Mouse (Mus musculus) heart, postnatal 10 days (tissue): ENCODE data around the gene Chd2. TPM values are rescaled to one million over a fixed set of nuclear protein-coding genes. Genes with fewer than 3 reads are reported as not detected.
A peak's percentile ranks its signal among the peaks of the same experiment; 100 is the strongest.
"Not testable (repeated sequence)": the region's sequence is repeated elsewhere in the genome, so short reads cannot be mapped to it uniquely, and the experiment has no call there.

Experiments used
- DNase-seq, 2 experiments: peaks; one replicate each; pipeline ENCODE4 v3.0.0; 2021
- intact Hi-C: fragments of 180-260 bp; cut with DNase I; formaldehyde crosslinking; loops from one replicate; pipeline ENCODE4 v1.15.1; 2025
- total RNA-seq, 2 experiments: library from RNA; stranded (reverse); gene quantifications; 2 replicates each; pipeline ENCODE4 v1.2.3; 2021

Chd2 gene
- total RNA-seq, 2 experiments from 2014 or later, result 62.3 to 63.3 TPM

- intact Hi-C loops, result no loop called here
- DNase-seq, result no peak
These were observed 662 bp upstream of the Chd2 start for GRCm38 (mm10) chr7:73542131-73542853.

- intact Hi-C loops, result loop anchor here (1.0 kb wide), 1 partner anchor 14 kb away; no protein-coding TSS in a partner anchor
These were observed 595 bp downstream of the Chd2 start for GRCm38 (mm10) chr7:73541079-73541390.

GRCm38 (mm10) chr7:73540202-73541078 lies 1.2 kb downstream of the Chd2 start:
- peak in 1 of 2 experiments; percentile 47 for DNase-seq
- intact Hi-C loops, result loop anchor here (1.0 kb wide), 1 partner anchor 15 kb away; no protein-coding TSS in a partner anchor

More at GRCm38 (mm10) chr7:73541079-73541390, 595 bp downstream of the Chd2 start:
- no peak for DNase-seq

- intact Hi-C loops, result no loop called here
- no peak for DNase-seq
These were observed 2.4 kb downstream of the Chd2 start for GRCm38 (mm10) chr7:73539116-73539682.

- no peak for DNase-seq
- intact Hi-C loops, result loop anchor here (1.0 kb wide), 2 partner anchors 19 to 80 kb away; no protein-coding TSS in a partner anchor
These were observed 3.1 kb downstream of the Chd2 start for GRCm38 (mm10) chr7:73538424-73539079.

- DNase-seq, result peak; percentile 100
- intact Hi-C loops, result loop anchor here (1.0 kb wide), 2 partner anchors 19 to 80 kb away; no protein-coding TSS in a partner anchor
These were observed 3.8 kb downstream of the Chd2 start for GRCm38 (mm10) chr7:73537634-73538423.

- no peak for DNase-seq
- intact Hi-C loops, result no loop called here
These were observed 4.4 kb downstream of the Chd2 start for GRCm38 (mm10) chr7:73537228-73537627.

GRCm38 (mm10) chr7:73536579-73536978 lies 5.1 kb downstream of the Chd2 start:
- no peak for DNase-seq
- intact Hi-C loops, result no loop called here

- DNase-seq, result no peak
These were observed 5.8 kb downstream of the Chd2 start for GRCm38 (mm10) chr7:73535861-73536200.

GRCm38 (mm10) chr7:73534937-73535860 lies 6.4 kb downstream of the Chd2 start:
- intact Hi-C loops, result no loop called here
- no peak for DNase-seq

More at GRCm38 (mm10) chr7:73535861-73536200, 5.8 kb downstream of the Chd2 start:
- intact Hi-C loops, result no loop called here

GRCm38 (mm10) chr7:73533457-73533856 lies 8.2 kb downstream of the Chd2 start:
- DNase-seq, result no peak
- intact Hi-C loops, result no loop called here

GRCm38 (mm10) chr7:73532916-73533315 lies 8.7 kb downstream of the Chd2 start:
- intact Hi-C loops, result no loop called here
- DNase-seq, result peak in 1 of 2 experiments; percentile 49

GRCm38 (mm10) chr7:73532139-73532538 lies 9.5 kb downstream of the Chd2 start:
- intact Hi-C loops, result no loop called here
- DNase-seq, result no peak

- no peak for DNase-seq
- intact Hi-C loops, result no loop called here
These were observed 10.0 kb downstream of the Chd2 start for GRCm38 (mm10) chr7:73531506-73532093.

- intact Hi-C loops, result no loop called here
- DNase-seq, result no peak
These were observed 10.8 kb downstream of the Chd2 start for GRCm38 (mm10) chr7:73530846-73531245.

- DNase-seq, result no peak
- intact Hi-C loops, result no loop called here
These were observed 11.5 kb downstream of the Chd2 start for GRCm38 (mm10) chr7:73530164-73530563.

GRCm38 (mm10) chr7:73529261-73529660 lies 12.4 kb downstream of the Chd2 start:
- no peak for DNase-seq
- intact Hi-C loops, result loop anchor here (10.0 kb wide), 1 partner anchor 216 kb away; the partner anchor contains the start of gene Fam174b

- intact Hi-C loops, result loop anchor here (10.0 kb wide), 1 partner anchor 216 kb away; the partner anchor contains the start of gene Fam174b
- not testable (repeated sequence) for DNase-seq
These were observed 13.2 kb downstream of the Chd2 start for GRCm38 (mm10) chr7:73528377-73528894.
